Mouse (Mus musculus) frontal cortex, postnatal 25 days (tissue): Measurements from ENCODE around the gene Lpcat4.
"Not testable (repeated sequence)": the region's sequence is repeated elsewhere in the genome, so short reads cannot be mapped to it uniquely, and the experiment has no call there.

Experiments used
- DNase-seq, 2 experiments: peaks; one replicate each; pipeline ENCODE4 v3.0.0; 2022; ENCODE audit warnings: low spot score in 2 of 2

The Lpcat4 gene

DNA sequence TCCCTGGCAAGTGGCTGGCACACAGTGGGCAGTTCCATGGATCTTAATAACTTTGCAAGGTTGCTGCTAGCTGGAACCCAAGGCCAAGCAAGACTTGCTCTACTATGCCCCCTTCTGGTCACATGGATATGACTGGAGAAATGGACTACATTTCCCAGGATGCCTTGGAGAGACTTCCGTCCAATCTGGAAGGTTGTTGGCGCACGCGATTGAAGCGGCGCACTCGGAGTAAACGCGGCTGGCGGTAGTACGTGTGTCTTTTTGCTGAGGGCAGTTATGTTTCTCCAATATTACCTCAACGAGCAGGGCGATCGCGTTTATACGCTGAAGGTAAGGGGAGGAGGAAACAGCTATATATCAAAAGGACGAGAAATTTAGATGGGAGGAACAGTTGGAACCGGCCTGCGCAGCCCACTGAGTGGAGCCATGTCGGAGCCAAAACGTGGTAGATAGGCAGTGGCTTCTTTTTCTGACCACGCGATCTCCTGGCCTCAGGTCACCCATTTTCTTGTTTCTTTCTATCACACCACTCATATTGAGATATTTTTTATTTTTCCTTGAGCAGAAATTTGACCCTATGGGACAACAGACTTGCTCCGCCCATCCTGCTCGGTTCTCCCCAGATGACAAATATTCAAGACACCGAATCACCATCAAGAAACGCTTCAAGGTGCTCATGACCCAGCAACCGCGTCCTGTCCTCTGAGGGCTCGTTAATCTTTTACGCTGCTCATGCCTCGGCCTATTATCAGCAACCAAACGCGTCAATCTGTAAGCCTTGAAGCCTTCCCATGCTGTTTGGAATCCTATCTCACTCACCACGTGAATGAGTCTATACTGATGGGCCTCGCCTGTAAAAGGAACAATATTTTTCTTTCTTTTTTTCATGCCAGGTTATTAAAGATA, 22.7 kb downstream of the Lpcat4 start, which contains the start of gene Nop10:
TSS of gene Nop10 (plus strand) at position 179 of the 906 bp plus-strand sequence.
- DNase-seq: peak; percentile 73 to 87

DNA sequence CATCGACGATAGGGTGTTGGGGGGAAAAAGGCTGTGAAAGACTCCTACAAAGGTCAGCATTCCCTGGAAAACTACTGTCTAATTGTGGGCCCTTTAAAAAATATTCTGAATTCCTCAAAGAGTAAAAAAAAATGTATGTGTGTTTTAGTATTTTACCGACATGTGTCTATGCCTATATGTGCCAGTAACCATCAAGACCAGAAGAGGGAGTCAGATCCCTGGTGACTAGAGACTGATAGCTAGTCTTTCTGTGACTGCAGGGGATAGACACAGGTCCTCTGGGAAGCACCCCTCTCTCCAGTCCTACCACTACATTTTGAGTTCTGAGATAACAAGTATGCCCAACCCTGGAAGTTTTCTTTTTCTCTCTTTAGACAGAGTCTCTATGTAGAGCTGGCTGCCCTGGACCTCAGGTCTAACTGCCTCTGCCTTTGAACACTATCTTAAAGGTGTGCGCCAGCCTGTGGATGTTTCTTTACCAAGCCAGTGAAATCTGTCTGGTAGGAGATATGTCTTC, 23.6 kb downstream of the Lpcat4 start:
- no peak for DNase-seq

DNA sequence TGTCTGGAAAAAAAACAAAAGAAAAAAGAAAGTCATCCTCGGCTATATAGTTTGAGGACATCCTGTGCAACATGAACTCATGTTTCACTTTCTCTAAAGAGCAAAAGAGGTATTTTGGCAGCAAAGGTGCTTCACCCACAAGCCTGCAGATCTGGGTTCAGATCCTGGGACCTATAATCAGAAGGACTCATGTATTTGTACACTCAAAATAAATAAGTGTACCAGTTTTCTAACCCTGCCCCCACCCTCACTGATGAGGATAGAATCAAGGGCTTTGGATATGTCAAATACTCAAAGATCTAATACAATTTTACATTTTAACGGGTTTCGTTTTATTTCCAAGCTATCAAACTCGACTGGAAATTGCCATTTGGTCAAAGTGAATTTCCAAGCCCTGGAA, 25.1 kb downstream of the Lpcat4 start:
- no peak for DNase-seq

DNA sequence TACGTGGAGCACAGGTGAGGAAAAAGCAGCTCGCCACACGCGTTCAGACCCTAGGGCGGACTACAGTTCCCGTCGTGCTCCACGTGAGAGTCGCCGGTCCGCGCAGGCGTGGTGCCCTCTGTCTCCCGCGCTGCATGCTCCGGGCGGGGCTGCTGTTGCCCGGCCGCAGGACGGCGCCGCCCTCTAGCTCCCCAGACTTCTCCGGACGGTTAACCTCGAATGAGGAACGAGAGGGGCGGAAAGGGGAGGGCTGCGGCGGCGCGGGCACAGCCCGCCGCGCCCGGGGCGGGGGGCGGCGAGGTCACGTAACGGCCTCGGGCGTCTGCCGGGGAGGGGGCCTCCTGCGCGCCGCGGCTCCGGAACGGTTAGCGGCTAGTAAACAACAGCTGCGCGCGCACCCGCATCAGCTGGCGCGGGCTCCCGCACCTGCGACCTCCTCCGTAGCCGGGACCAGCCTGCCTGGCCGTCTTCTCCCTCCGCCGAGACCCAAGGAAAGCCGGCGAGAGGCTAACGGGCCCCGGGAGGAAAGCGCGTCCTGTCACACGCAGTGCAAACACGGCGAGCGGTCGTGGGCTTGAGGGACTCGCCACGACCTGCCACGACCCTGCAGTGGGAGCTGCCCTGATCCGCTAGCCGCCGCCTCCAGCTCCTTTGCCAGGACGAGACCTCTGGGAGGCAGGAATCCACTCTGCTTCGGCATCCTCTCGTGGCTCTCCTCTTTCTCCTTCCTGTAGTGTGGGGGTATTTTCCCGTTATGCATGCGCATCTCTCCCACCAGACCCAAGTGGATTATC, 26.4 kb downstream of the Lpcat4 start, which contains the start of gene Slc12a6:
TSS of gene Slc12a6 (plus strand) at position 378 of the 794 bp plus-strand sequence.
- peak; percentile 81 to 87 for DNase-seq

DNA sequence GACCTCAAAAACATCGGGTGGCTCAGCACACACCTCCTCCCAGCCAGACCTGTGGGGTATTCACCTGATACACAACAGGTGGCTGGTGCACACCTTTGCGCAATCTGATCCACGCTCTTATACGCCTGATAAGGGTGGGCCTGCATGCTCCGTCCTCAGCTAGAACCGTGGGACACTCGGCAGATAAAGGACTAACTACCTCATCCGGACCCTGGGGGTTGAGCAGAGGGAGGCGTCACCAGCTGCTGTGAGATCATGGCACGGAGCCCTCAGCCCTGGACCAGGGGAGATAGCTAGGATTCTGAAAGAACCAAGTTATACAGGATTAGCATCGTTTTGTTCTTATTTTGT, 26.9 kb downstream of the Lpcat4 start, which contains the start of gene Gm21985:
TSS of gene Gm21985 (plus strand) at position 73 of the 351 bp plus-strand sequence.
- DNase-seq: peak in 1 of 2 experiments; percentile 35

DNA sequence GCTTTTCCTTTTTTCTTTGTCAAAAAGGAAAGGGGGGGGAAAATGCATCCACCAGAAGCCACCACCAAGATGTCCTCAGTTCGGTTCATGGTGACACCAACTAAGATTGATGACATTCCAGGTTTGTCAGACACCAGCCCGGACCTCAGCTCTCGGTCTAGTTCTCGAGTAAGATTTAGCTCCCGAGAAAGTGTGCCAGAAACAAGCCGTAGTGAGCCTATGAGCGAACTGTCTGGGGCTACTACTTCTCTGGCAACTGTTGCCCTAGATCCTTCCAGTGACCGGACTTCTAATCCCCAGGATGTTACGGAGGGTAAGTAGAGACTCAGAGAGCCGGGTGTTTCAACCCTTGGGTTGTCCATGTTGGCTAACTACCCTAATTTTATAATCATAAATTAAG, 27.5 kb downstream of the Lpcat4 start:
- no peak for DNase-seq

DNA sequence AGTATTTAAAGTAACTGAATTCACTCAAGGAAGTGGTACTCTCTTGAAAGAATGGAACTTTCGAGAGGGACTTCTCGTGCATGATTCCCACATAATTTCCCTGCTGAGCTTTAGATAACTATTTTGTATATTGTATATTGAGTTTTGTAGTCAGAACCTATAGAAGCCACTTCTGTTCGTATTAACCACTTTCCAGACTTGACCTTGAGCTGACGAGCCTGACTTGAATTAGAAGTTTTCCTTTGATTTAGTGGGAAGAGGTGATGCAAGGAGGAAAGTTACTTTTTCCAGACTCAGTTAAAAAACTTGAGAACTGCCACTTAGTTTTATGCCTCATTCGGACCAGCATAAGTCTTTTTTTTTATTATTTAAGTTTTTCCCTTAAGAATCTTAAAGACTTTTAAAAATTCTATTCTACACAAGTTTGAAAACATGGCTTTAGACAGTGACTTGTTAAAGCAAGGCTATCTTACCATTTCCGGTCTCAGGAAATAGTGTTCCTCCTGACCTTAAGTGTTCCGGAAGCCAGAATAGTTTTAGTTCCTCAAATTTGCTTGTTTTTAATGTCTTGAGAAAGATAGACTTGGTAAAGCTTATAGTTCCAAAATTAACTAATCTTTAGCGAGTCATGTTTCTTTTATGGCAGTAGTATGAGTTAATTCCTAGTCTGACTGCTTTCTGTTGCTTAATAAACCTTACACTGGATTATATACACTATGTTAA, 28.4 kb downstream of the Lpcat4 start:
- DNase-seq: no peak

DNA sequence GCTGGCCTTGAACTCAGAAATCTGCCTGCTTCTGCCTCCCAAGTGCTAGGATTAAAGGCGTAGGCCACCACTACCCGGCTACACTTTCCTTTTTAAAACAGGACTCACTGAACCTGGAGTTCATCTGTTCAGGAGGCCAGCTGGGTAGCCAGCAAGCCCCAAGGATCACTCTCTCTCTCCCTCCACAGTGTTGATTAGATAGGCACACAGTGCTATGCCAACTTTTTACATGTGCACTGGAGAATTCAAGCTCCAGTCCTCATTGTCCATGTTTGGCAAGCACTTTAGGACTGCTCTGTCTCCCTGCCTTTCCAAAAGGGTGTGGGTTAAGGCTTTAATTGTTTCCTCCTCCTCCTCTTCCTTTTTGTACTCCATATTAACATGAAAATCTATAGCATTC, 30.7 kb downstream of the Lpcat4 start:
- no peak for DNase-seq

DNA sequence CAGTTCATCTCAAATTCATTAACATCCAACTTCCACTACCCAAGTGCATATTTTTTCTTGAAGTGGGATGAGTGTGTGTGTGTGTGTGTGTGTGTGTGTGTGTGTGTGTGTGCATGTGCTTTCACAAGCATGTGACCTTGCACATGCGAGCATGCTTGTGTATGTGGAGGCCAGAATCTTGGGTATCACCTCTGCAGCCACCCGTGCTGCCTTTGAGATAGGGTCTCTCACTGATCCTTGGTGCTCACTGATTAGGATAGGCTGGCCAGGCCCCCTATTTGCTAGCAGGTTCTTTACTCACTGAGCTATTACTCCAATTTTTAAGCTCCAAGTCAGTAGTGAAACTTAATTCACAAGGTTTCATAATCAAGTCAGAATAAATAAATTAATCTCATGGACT, 33.6 kb downstream of the Lpcat4 start:
- DNase-seq: no peak

DNA sequence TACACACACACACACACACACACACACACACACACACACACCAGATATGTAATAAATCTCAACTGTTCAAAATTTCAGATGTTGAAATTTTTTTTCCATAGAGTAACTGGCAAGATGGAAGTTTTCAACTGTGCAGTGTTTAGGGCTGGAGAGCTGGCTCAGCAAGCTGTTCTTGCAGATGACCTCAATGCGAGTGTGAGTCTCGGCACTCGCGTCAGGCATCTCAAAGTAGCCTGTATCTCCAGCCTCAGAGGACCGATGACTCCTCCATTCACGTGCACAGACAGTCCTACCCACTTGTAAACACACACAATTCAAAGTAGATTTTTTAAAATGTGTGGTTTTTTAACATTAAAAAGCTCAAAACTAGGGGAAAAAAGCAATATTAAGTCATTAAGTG, 34.2 kb downstream of the Lpcat4 start:
- DNase-seq: no peak

DNA sequence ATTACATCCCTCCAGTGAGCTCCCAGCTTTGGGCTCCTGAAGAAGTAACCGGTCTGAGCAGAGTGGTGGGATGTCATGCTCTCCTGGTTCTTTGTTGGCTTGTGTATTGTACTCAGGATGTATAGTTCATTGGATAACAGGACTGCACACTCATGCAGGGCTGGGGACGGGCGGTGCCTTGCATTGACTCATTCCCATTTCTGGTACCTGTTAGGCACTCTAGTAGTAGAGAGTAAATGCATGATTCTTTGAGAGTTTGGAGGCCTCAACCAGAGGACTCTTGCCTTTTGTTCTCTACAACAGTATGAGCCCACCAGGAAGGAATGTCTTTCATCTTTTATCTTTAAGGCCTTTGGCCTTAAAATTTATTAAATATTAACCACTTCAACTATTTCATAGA, 37.6 kb downstream of the Lpcat4 start:
- DNase-seq: no peak

DNA sequence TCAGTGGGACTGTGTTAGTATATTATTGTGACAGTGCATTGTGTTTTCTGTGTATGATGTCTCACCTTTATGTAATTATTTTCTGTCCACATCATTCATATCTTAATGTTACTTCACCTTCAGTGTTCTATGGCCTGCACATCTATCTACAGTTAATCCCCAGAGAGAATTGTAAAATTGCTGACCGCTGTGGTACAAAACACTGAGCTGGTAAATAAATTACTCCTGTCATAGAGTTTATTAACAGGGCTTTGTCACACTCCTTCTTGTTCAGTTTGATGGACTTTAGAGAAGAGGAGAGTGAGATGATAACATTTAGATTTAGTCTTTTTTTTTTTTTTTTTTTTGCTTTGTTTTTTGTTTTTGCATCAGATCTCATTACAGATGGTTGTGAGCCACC, 43.6 kb downstream of the Lpcat4 start:
- DNase-seq: no peak

DNA sequence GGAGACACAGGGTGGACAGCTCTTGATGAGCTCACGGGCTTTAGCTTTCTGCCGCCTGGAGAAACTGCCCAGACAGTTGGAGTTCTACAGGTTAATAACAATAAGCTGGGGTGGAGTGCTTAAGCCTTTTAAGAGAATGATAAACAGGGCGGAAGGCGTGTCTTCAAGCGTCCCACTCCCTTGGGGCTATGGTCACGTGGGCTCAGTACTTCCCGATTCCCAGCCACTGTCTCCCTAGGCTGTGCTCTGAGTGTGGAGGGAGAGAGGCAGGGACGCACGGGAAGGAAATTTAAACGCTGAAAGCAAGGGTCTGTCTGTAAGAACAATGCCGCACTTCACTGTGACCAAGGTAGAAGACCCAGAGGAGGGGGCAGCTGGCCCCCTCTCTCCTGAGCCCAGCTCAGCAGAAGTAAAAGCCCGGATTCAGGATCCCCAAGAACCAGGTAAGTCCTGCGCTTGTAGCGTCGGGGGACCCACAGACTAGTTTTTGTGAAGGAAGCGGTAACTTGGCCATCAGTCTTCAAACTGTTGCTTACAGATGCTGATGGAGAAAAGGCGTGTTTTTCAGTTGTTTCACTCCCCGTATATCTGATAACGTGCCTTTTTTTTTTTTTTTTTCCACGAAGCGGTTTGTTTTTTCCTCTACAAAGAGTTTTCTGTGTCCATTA, 45.2 kb downstream of the Lpcat4 start:
- DNase-seq: no peak

DNA sequence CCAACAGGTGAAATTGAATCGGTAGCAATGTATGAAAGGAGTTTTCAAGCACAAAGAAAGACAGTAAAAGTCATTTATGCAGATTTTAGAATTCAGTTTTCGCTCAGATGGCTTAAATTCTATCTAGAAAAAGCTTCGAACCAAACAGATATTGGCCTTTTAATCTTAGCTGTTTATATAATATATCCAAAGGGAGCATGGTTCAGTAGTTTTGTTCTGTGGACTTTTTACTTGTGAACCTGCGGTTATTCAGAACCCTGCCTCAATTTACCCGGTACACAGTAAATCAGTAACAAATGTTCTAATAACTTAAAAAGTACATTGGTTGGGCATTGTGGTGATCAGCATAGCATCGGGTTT, 45.7 kb downstream of the Lpcat4 start:
- no peak for DNase-seq

DNA sequence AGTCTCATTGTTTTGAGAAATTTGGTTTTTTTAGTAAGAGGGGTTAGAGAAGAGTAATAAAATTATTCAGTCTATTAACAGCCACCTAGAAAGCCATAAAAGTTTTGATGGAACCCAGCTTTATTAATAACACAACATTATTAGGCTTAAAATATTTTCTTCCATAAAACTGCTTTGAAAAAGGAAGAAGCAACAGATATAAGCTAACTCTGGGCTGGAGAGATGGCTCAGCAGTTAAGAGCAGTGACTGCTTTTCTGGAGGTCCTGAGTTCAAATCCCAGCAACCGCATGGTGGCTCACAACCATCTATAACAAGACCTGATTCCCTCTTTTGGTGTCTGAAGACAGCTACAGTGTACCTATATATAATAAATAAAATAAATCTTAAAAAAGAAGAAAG, 46.8 kb downstream of the Lpcat4 start:
- not testable (repeated sequence) for DNase-seq

DNA sequence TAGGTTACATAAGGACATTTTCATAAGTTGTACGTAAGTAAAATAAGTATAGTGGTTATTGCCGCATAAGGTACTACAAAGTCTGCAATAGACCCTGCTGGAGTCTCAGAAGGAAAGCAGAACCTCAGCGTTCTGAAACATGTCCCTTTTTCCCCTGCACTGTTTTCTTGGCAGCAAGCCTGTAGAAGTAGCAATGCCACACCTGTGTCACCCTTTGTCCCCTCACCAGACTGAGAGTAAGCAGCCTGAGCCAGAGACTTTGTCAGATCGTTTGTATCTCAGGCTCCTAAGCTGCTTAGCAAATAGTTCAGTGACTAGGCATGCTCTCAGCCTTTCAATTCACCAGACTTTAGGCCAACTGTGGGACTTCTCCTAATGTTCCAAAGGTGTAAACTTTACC, 47.8 kb downstream of the Lpcat4 start:
- DNase-seq: no peak

DNA sequence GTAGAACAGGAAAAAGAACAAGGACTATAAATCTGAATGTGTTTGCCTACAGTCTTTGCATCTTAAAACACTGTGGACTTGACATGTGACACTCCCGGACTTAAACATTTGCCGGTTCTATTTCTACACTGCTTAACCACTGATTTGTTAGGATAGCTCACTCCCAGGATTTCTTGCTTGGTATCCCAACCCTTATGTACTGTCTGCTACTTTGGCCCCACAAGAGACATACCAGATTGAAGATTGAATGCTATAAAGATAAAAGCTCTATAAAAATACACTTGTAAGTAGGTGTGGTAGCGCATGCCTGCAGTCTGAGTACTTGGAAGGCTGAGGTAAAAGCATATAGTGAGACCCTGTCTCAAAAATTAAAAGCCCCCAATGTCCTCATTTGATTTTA, 50.2 kb downstream of the Lpcat4 start:
- no peak for DNase-seq

DNA sequence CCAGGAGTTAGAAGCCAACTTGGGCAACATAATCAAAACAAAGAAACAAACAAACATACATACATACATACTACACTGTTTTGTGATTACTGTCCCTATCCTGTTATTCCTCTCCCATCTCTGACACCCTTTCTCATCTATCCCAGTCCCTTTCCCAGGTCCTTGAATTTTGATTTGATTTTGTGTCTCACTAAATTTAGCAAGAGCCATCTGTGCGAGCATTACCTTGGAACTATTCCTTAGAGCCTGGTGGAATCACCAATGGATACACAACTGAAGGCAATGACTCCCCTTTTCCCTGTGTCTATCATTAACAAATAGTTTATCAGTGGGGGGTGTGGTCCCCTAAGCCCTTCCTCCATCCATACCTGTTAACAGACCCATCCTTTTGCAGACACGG, 53.6 kb downstream of the Lpcat4 start:
- DNase-seq: no peak

DNA sequence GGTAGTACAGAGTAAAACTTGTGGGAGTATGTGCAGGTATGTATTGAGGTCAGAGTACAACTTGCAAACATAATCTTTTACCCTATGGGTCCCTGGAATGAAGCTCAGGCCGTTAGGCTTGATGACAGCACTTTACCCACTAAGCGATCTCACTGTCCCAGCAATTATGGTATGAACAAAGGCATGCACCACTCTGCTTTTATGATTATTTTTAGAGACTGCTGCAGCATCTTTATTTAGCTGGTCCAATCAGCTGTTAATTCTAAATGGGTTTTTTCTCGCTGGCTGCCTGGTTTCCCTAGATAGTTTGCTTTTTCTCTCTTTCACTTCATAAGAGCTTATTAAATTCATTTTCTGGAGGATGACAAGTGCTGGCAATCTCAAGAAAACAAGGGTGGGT, 56.9 kb downstream of the Lpcat4 start:
- DNase-seq: no peak
